Mouse (Mus musculus): Measurements from ENCODE around the gene Irx3. TPM values are rescaled to one million over a fixed set of nuclear protein-coding genes. Genes with fewer than 3 reads are reported as not detected.
A peak's percentile ranks its signal among the peaks of the same experiment; 100 is the strongest.

Irx3 gene
- total and polyA plus RNA-seq, 2 experiments, result 0.18 to 0.31 TPM

DNA sequence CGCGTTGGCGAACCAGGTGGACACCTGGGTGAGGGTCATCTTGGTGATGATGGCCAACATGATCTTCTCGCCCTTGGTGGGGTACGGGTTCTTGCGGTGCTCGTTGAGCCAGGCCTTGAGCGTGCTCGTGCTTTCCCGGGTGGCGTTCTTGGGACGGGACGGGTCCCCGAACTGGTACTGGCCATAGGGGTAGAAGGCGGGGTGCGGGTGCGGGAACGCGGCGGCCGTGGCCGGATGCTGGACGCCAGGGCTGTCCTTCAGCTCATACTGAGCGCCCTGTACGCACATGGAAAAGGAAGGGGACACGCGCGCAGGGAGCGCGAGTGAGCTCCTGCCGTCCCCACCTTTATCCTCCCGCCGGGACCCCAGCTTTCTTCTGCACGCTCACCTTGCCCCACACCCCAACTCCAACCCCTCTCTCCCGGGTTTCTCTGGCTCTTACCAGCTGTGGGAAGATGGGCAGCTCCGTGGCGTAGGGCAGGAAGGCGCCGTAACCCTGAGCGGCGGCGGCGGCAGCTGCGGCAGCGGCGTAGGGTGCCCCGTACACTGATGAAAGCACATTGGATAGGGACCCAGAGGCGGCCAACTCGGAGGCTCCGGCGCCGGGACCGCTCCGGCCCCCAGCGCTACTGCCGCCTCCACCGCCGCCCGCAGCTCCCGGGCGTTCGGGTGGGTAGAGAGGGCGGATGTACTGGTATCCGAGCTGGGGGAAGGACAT is 1.2 kb downstream of the Irx3 start:
- 2% methylated on average over 64 of the region's 64 CpGs for WGBS
- Histone ChIP-seq H3K27me3 (ENCODE audit: control insufficient read depth, insufficient read depth, low read length) (peaks cover 39% of the 10 kb centered on the region), H3K27ac (replicated peaks; ENCODE audit: insufficient read depth, low read depth, low read length) (no peak overlapping the region), H3K36me3 (ENCODE audit: control insufficient read depth, insufficient read depth, low read length) (no peaks in the 10 kb centered on the region), H3K79me2 (ENCODE audit: control insufficient read depth, insufficient read depth, low read length) (no peaks in the 10 kb centered on the region), H3K4me1 (ENCODE audit: control insufficient read depth, insufficient read depth, low read length) (peaks cover 9% of the 10 kb centered on the region; the same call in 1 of the 2 replicates), H3K4me3 (ENCODE audit: insufficient read depth, low read depth, low read length) (peak overlapping the region; percentile 83; the same call in 1 of the 2 replicates), H3K9ac (ENCODE audit: low read depth, low read length) (peak overlapping the region; percentile 68)
- DNase-seq (ENCODE audit: extremely low read depth, low read depth, low spot score), result no peak
- TF ChIP-seq CTCF (IDR thresholded peaks at IDR 0.05; ENCODE audit: low read depth, low read length) (no peak), POLR2A (IDR thresholded peaks at IDR 0.05; ENCODE audit: extremely low read depth, insufficient read depth, low read length) (no peak)

DNA sequence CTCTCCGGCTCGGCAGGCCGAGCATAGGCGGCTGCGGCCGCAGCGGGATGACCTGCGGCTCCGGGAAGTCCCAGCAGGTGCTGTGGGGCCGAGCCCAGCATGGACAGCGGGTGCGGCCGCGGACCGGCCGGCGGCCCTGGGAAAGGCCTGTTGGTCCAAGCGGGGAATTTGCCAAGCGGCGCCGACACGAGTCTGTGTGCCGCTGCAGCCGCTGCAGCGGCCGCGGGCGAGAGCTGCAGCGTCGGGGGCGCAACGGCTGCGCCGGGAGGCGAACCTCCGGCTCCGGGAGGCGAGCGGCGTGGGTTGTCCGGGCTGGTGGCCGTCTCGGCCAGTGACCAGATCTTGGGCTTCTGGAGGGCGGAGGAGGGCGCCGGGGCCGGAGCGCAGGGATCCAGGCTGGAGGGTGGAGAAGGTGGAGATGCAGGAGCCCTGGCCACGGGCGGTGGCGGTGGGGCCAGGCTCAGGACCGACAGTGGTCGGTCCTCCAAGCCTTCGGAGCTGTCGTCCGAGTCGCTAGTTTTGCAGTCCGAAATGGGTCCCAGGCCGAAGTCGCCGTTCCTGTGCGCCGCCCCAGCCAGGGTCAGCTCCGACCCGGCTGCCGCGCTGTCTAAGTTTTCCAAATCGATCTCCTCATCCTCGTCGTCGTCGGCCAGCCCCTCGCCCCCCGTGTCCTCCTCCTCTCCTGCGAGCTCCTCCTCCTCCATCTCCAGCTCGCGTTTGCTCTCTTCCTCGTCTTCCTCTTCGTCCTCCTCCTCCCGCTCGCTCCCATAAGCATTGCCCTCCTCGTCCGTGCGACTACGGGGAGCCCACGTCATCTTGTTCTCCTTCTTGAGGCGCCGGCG is 2.0 kb downstream of the Irx3 start:
- 4% methylated on average over 88 of the region's 89 CpGs for WGBS
- Histone ChIP-seq H3K9ac (ENCODE audit: low read depth, low read length) (no peak overlapping the region), H3K4me1 (ENCODE audit: control insufficient read depth, insufficient read depth, low read length) (peaks cover 9% of the 10 kb centered on the region; the same call in 1 of the 2 replicates), H3K79me2 (ENCODE audit: control insufficient read depth, insufficient read depth, low read length) (no peaks in the 10 kb centered on the region), H3K36me3 (ENCODE audit: control insufficient read depth, insufficient read depth, low read length) (no peaks in the 10 kb centered on the region), H3K27ac (replicated peaks; ENCODE audit: insufficient read depth, low read depth, low read length) (no peak overlapping the region), H3K4me3 (ENCODE audit: insufficient read depth, low read depth, low read length) (peak overlapping the region; percentile 83; the same call in 1 of the 2 replicates), H3K27me3 (ENCODE audit: control insufficient read depth, insufficient read depth, low read length) (peaks cover 33% of the 10 kb centered on the region)
- DNase-seq (ENCODE audit: extremely low read depth, low read depth, low spot score), result no peak
- TF ChIP-seq CTCF (IDR thresholded peaks at IDR 0.05; ENCODE audit: low read depth, low read length) (no peak), POLR2A (IDR thresholded peaks at IDR 0.05; ENCODE audit: extremely low read depth, insufficient read depth, low read length) (no peak)

DNA sequence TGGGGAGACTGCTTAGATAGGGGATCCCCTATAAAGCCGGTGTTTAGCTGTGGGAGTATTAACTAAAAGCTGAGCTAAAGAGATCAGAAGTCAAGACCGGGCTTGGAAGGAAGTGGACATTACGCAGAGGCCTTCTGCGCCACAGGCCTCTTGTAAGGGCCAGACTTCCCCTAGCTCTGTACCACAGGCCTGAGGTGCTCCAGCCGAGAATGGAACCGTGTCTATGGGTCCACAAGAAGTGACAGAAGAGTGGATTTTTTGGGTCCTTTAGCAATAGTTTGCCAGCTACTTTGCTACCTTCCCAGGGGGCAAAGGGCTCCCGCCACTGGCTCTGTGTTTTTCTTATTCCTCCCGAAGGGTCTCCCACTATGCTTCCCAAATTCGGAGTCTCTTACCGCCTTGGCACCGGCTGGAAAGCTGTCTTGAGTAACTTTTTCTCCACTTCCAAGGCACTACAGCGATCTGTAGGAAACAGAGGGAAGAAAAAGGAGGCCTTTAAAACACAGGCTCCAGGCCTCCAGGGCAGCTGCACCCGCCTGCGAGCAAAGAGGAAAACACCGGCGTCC is 2.8 kb downstream of the Irx3 start:
- Histone ChIP-seq H3K4me1 (ENCODE audit: control insufficient read depth, insufficient read depth, low read length) (peaks cover 9% of the 10 kb centered on the region; the same call in 1 of the 2 replicates), H3K9ac (ENCODE audit: low read depth, low read length) (no peak overlapping the region), H3K27ac (replicated peaks; ENCODE audit: insufficient read depth, low read depth, low read length) (no peak overlapping the region), H3K4me3 (ENCODE audit: insufficient read depth, low read depth, low read length) (no peak overlapping the region), H3K79me2 (ENCODE audit: control insufficient read depth, insufficient read depth, low read length) (no peaks in the 10 kb centered on the region), H3K27me3 (ENCODE audit: control insufficient read depth, insufficient read depth, low read length) (peaks cover 29% of the 10 kb centered on the region), H3K36me3 (ENCODE audit: control insufficient read depth, insufficient read depth, low read length) (no peaks in the 10 kb centered on the region)
- DNase-seq (ENCODE audit: extremely low read depth, low read depth, low spot score), result no peak
- TF ChIP-seq CTCF (IDR thresholded peaks at IDR 0.05; ENCODE audit: low read depth, low read length) (no peak), POLR2A (IDR thresholded peaks at IDR 0.05; ENCODE audit: extremely low read depth, insufficient read depth, low read length) (no peak)
- WGBS, result 61% methylated on average over 16 of the region's 16 CpGs

DNA sequence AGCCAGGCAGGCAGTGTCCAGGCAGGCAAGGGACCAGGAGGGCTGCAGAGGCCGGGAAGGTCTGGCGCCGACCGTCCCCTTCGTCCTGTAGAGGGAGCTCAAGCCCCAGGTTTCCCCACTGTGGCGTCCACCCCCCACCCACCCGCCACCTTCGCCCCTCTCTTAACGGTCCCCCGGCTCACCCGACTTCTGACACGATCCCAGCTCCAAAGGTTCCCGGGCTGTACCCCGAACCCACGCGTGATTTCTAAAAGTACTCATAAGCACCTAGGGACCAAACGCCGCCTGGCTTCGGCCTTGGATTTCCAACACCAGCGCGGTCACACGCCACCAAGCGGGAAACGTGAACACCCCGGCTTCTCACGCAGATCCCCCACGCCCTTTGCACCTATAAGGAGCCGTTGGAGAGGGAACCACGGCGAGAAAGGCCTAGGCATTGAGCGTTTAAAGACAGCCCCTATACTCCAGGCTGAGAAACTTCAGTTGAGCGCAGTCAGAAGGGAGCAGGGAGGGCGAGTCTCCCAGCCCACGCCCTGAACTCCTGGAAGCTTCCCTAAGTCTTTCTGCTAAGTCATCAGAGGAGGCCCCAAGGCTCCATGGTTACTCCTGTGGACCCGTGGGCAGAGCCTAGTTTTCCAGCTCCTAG is 4.1 kb downstream of the Irx3 start:
- H3K36me3 ChIP-seq (ENCODE audit: control insufficient read depth, insufficient read depth, low read length), result no peaks in the 10 kb centered on the region
- no peaks in the 10 kb centered on the region for H3K79me2 ChIP-seq (ENCODE audit: control insufficient read depth, insufficient read depth, low read length)
- 3% methylated on average over 35 of the region's 35 CpGs for WGBS
- H3K27ac ChIP-seq (replicated peaks; ENCODE audit: insufficient read depth, low read depth, low read length), result no peak overlapping the region
- TF ChIP-seq CTCF (IDR thresholded peaks at IDR 0.05; ENCODE audit: low read depth, low read length) (peak; percentile 77), POLR2A (IDR thresholded peaks at IDR 0.05; ENCODE audit: extremely low read depth, insufficient read depth, low read length) (no peak)
- H3K9ac ChIP-seq (ENCODE audit: low read depth, low read length), result no peak overlapping the region
- DNase-seq (ENCODE audit: extremely low read depth, low read depth, low spot score), result peak; percentile 36
- H3K4me3 ChIP-seq (ENCODE audit: insufficient read depth, low read depth, low read length), result peak overlapping the region; percentile 31; the same call in 1 of the 2 replicates
- peaks cover 22% of the 10 kb centered on the region for H3K27me3 ChIP-seq (ENCODE audit: control insufficient read depth, insufficient read depth, low read length)
- peaks cover 9% of the 10 kb centered on the region; the same call in 1 of the 2 replicates for H3K4me1 ChIP-seq (ENCODE audit: control insufficient read depth, insufficient read depth, low read length)

DNA sequence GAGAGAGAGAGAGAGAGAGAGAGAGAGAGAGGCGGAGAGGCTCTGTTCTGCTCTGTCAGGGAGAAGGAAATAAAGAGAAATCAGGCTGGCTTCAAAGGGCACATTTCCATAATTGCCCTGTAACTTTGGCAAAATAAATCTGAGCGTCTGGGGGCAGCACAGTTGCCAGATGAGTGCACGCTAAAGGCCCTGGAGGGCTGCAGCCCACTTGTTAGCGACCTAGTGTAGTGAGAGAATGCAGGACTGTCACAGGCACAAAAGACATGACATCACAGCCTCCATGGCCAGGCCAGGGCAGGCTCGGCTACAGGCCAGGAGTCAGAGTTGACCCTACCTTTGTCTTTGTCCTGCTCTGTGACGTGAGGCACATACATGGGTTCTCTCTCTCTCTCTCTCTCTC is 8.0 kb downstream of the Irx3 start:
- Histone ChIP-seq H3K36me3 (ENCODE audit: control insufficient read depth, insufficient read depth, low read length) (no peaks in the 10 kb centered on the region), H3K79me2 (ENCODE audit: control insufficient read depth, insufficient read depth, low read length) (no peaks in the 10 kb centered on the region), H3K9ac (ENCODE audit: low read depth, low read length) (no peak overlapping the region), H3K27ac (replicated peaks; ENCODE audit: insufficient read depth, low read depth, low read length) (no peak overlapping the region), H3K4me3 (ENCODE audit: insufficient read depth, low read depth, low read length) (no peak overlapping the region), H3K4me1 (ENCODE audit: control insufficient read depth, insufficient read depth, low read length) (peaks cover 1% of the 10 kb centered on the region; the same call in 1 of the 2 replicates), H3K27me3 (ENCODE audit: control insufficient read depth, insufficient read depth, low read length) (peaks cover under 1% of the 10 kb centered on the region; the same call in 1 of the 2 replicates)
- WGBS, result 79% methylated on average over 5 of the region's 6 CpGs
- no peak for DNase-seq (ENCODE audit: extremely low read depth, low read depth, low spot score)
- TF ChIP-seq CTCF (IDR thresholded peaks at IDR 0.05; ENCODE audit: low read depth, low read length) (no peak), POLR2A (IDR thresholded peaks at IDR 0.05; ENCODE audit: extremely low read depth, insufficient read depth, low read length) (no peak)

Data from liver, adult 2 months (tissue).